Mouse (Mus musculus) midbrain, embryonic 14.5 days (tissue): ENCODE results near the gene Epyc. TPM values are rescaled to one million over a fixed set of nuclear protein-coding genes. Genes with fewer than 3 reads are reported as not detected.

Experiments
- ATAC-seq: fragments of 200-750 bp; cut with Nextera tagmentation; 2 replicates; pipeline ENCODE4 v1.8.0; 2017; ENCODE audit warnings: moderate number of reproducible peaks, moderate library complexity; ENCODE audit not compliant: low FRiP score, low TSS enrichment
- DNase-seq: peaks from one replicate; pipeline ENCODE4 v3.0.0-alpha.2; 2015
- H3K27ac ChIP-seq: fragments of 300-500 bp; sonication (generic); replicated peaks from 2 replicates; pipeline ENCODE4 v1.5.1; 2014; ENCODE audit warnings: mild to moderate bottlenecking, low read depth, low read length, moderate library complexity
- H3K27me3 ChIP-seq: fragments of 300-500 bp; sonication (generic); 2 replicates; pipeline ENCODE4 v1.6.1; 2014; ENCODE audit warnings: low read length, control low read depth, mixed read lengths; ENCODE audit not compliant: control insufficient read depth, insufficient read depth
- H3K36me3 ChIP-seq: fragments of 300-500 bp; sonication (generic); 2 replicates; pipeline ENCODE4 v1.6.1; 2014; ENCODE audit warnings: low read length, control low read depth; ENCODE audit not compliant: control insufficient read depth, insufficient read depth
- H3K4me1 ChIP-seq: fragments of 300-500 bp; sonication (generic); 2 replicates; pipeline ENCODE4 v1.6.1; 2014; ENCODE audit warnings: mild to moderate bottlenecking, antibody characterized with exemption, low read length, control low read depth; ENCODE audit not compliant: control insufficient read depth, insufficient read depth
- H3K4me2 ChIP-seq: fragments of 300-500 bp; sonication (generic); 2 replicates; pipeline ENCODE4 v1.6.1; 2014; ENCODE audit warnings: mild to moderate bottlenecking, low read length, moderate library complexity
- H3K4me3 ChIP-seq: fragments of 300-500 bp; sonication (generic); replicated peaks from 2 replicates; pipeline ENCODE4 v1.5.1; 2014; ENCODE audit warnings: low read depth, low read length
- H3K9ac ChIP-seq: fragments of 300-500 bp; sonication (generic); replicated peaks from 2 replicates; pipeline ENCODE4 v1.6.1; 2014; ENCODE audit warnings: mild to moderate bottlenecking, low read length, moderate library complexity
- H3K9me3 ChIP-seq: fragments of 300-500 bp; sonication (generic); 2 replicates; pipeline ENCODE4 v1.6.1; 2016; ENCODE audit warnings: low read length, control low read depth, mixed read lengths; ENCODE audit not compliant: control insufficient read depth
- WGBS: fragments of 180-500 bp; shearing (Covaris S2); extraction: QIAGEN DNeasy Blood & Tissue Kit; methylation state at CpG from one replicate; pipeline ENCODE4 v1.1.7; 2014; 5-methylcytosine and 5-hydroxymethylcytosine counted together
- polyA plus RNA-seq: library from polyadenylated mRNA; unstranded; fragments of >200 nt; fragmentation: Nextera tagmentation; extraction: Ambion mirVana; gene quantifications from 2 replicates; pipeline ENCODE4 v1.2.1, GENCODE M21; 2014

Epyc gene
- polyA plus RNA-seq, 1 experiment from 2014 or later = not detected

DNA sequence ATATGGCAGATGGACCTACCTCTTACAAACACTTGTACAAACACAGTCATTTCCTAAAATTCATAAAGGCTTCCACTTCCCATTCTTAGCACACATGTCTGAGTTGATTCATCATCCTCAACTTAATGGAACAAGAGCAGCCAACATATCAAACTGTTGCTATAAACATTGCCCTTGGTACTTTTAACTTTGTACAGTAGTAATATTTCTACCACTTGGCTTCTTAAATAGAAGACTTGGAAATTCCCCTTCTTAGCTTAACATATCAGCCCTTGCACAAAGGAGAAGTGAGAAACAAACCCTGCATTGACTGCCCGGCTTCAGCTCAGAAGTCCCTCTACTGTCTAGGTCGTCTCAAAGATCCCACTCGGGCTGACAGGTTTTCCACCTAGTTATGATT, 12.8 kb upstream of the Epyc start:
- Histone ChIP-seq H3K4me1 (no peaks in the 10 kb centered on the region), H3K27me3 (no peaks in the 10 kb centered on the region), H3K4me3 (no peak overlapping the region), H3K9me3 (no peaks in the 10 kb centered on the region), H3K4me2 (no peak overlapping the region), H3K9ac (no peak overlapping the region), H3K36me3 (no peaks in the 10 kb centered on the region), H3K27ac (no peak overlapping the region)
- DNase-seq = no peak
- 91% methylated on average over 3 of the region's 3 CpGs for WGBS
- no peak for ATAC-seq

GRCm38 (mm10) chr10:97641926-97642325, 1.9 kb upstream of the Epyc start:
- no peak for DNase-seq
- Histone ChIP-seq H3K4me2 (no peak overlapping the region), H3K4me1 (no peaks in the 10 kb centered on the region), H3K4me3 (no peak overlapping the region), H3K9me3 (no peaks in the 10 kb centered on the region), H3K27ac (no peak overlapping the region), H3K9ac (no peak overlapping the region), H3K27me3 (no peaks in the 10 kb centered on the region), H3K36me3 (no peaks in the 10 kb centered on the region)
- WGBS = 92% methylated on average over 2 of the region's 2 CpGs
- ATAC-seq = no peak

- Histone ChIP-seq H3K27me3 (no peaks in the 10 kb centered on the region), H3K4me3 (no peak overlapping the region), H3K4me2 (no peak overlapping the region), H3K27ac (no peak overlapping the region), H3K36me3 (no peaks in the 10 kb centered on the region), H3K9me3 (no peaks in the 10 kb centered on the region), H3K9ac (no peak overlapping the region), H3K4me1 (no peaks in the 10 kb centered on the region)
- DNase-seq (no peak), ATAC-seq (no peak)
- WGBS = 69% methylated on average over 2 of the region's 2 CpGs
Observed at GRCm38 (mm10) chr10:97650334-97650733, 6.5 kb downstream of the Epyc start.

- Histone ChIP-seq H3K4me2 (no peak overlapping the region), H3K9ac (no peak overlapping the region), H3K27me3 (no peaks in the 10 kb centered on the region), H3K36me3 (no peaks in the 10 kb centered on the region), H3K27ac (no peak overlapping the region), H3K4me3 (no peak overlapping the region), H3K9me3 (no peaks in the 10 kb centered on the region), H3K4me1 (no peaks in the 10 kb centered on the region)
- ATAC-seq = no peak
- 97% methylated on average over 1 of the region's 1 CpGs for WGBS
- DNase-seq = no peak
Observed at GRCm38 (mm10) chr10:97659489-97659888, 15.6 kb downstream of the Epyc start.

GRCm38 (mm10) chr10:97668656-97669055, 24.8 kb downstream of the Epyc start:
- 61% methylated on average over 4 of the region's 4 CpGs for WGBS
- no peaks in the 10 kb centered on the region for H3K36me3 ChIP-seq
- no peaks in the 10 kb centered on the region for H3K9me3 ChIP-seq
- DNase-seq = no peak
- H3K4me2 ChIP-seq = no peak overlapping the region
- H3K4me1 ChIP-seq = no peaks in the 10 kb centered on the region
- H3K4me3 ChIP-seq = no peak overlapping the region
- no peak overlapping the region for H3K27ac ChIP-seq
- ATAC-seq = no peak
- H3K9ac ChIP-seq = no peak overlapping the region
- no peaks in the 10 kb centered on the region for H3K27me3 ChIP-seq

DNA sequence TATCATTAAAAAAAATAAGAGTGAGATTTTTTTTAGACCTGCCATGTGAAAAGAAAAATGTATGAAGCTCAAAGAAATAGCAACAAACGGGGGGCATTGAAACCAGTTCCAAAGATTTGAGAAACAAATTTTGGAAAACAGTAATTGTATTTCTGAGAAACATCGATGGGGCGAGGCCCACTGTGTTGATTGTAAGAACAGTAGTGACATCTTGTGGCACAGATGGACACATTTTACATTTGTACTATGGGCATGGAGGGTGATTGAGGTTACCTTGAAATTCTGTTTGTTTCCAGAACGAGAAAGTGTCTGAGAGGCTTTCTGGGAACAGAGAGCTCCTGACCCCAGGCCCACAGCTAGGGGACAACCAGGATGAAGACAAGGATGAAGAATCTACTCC, 26.3 kb downstream of the Epyc start:
- 69% methylated on average over 4 of the region's 4 CpGs for WGBS
- no peak for ATAC-seq
- Histone ChIP-seq H3K36me3 (no peaks in the 10 kb centered on the region), H3K27me3 (no peaks in the 10 kb centered on the region), H3K9ac (no peak overlapping the region), H3K4me3 (no peak overlapping the region), H3K9me3 (no peaks in the 10 kb centered on the region), H3K4me2 (no peak overlapping the region), H3K4me1 (no peaks in the 10 kb centered on the region), H3K27ac (no peak overlapping the region)
- peak; percentile 65 for DNase-seq

GRCm38 (mm10) chr10:97673239-97673638, 29.4 kb downstream of the Epyc start:
- Histone ChIP-seq H3K4me2 (no peak overlapping the region), H3K36me3 (no peaks in the 10 kb centered on the region), H3K9me3 (no peaks in the 10 kb centered on the region), H3K4me3 (no peak overlapping the region), H3K27ac (no peak overlapping the region), H3K4me1 (no peaks in the 10 kb centered on the region), H3K27me3 (no peaks in the 10 kb centered on the region), H3K9ac (no peak overlapping the region)
- ATAC-seq = no peak
- 81% methylated on average over 2 of the region's 2 CpGs for WGBS
- no peak for DNase-seq

DNA sequence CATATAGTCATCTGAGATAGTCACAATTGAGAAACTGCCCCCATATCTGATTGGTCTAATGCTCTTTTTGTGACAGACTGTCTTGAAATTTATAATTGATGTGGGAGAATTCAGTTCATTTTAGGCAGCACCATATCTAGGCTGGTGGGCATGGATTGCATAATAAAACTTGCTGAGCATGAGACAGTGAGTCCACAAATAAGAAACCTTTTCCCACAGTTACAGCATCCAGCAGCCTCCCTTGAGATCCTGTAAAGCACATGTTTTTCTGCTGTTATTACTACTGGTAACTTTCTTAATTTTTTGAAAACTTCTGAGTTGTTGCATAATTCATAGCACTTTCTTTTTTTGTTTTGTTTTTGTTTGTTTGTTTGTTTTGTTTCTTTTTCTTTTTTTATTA, 39.1 kb downstream of the Epyc start:
- H3K27ac ChIP-seq = no peak overlapping the region
- DNase-seq = no peak
- H3K9me3 ChIP-seq = no peaks in the 10 kb centered on the region
- no peaks in the 10 kb centered on the region for H3K27me3 ChIP-seq
- H3K4me2 ChIP-seq = no peak overlapping the region
- H3K9ac ChIP-seq = no peak overlapping the region
- ATAC-seq = no peak
- no peaks in the 10 kb centered on the region for H3K36me3 ChIP-seq
- H3K4me3 ChIP-seq = no peak overlapping the region
- H3K4me1 ChIP-seq = no peaks in the 10 kb centered on the region

- Histone ChIP-seq H3K4me1 (no peaks in the 10 kb centered on the region), H3K9ac (no peak overlapping the region), H3K9me3 (no peaks in the 10 kb centered on the region), H3K27ac (no peak overlapping the region), H3K27me3 (no peaks in the 10 kb centered on the region), H3K36me3 (no peaks in the 10 kb centered on the region), H3K4me2 (no peak overlapping the region), H3K4me3 (no peak overlapping the region)
- WGBS = 81% methylated on average over 1 of the region's 1 CpGs
- ATAC-seq (no peak), DNase-seq (peak; percentile 7)
Observed at GRCm38 (mm10) chr10:97687198-97687597, 43.3 kb downstream of the Epyc start.
